Mouse (Mus musculus): ENCODE results near the gene Usf1. TPM values are rescaled to one million over a fixed set of nuclear protein-coding genes. Genes with fewer than 3 reads are reported as not detected.

The Usf1 gene
- polyA plus RNA-seq, 1 experiment = 106 TPM

- Histone ChIP-seq H3K4me3 (peak overlapping the region; percentile 81), H3K27me3 (ENCODE audit: control insufficient read depth, insufficient read depth, insufficient read length) (no peaks in the 10 kb centered on the region), H3K79me2 (ENCODE audit: control insufficient read depth, insufficient read depth) (peaks cover 36% of the 10 kb centered on the region), H3K4me2 (ENCODE audit: low read depth) (peak overlapping the region; percentile 56), H3K36me3 (ENCODE audit: control insufficient read depth, insufficient read depth) (no peaks in the 10 kb centered on the region), H3ac (ENCODE audit: control insufficient read depth, insufficient read length) (no peak overlapping the region)
- no peak for TF ChIP-seq MYOD1 (IDR thresholded peaks at IDR 0.05; ENCODE audit: control insufficient read depth in 1 of 3, insufficient read length in 2 of 3, low read depth in 2 of 3)
- no peak for TF ChIP-seq POLR2A (IDR thresholded peaks at IDR 0.05; ENCODE audit: insufficient read length, low read depth)
- no peak for TF ChIP-seq MYOG (IDR thresholded peaks at IDR 0.05; ENCODE audit: control insufficient read depth in 1 of 3, insufficient read depth in 1 of 3, insufficient read length in 2 of 3, low read depth in 2 of 3)
- TF ChIP-seq TCF3 (IDR thresholded peaks at IDR 0.05; ENCODE audit: insufficient read length, low read depth) = no peak
- no peak for TF ChIP-seq USF1 (IDR thresholded peaks at IDR 0.05; ENCODE audit: low read depth)
- TF ChIP-seq REST (IDR thresholded peaks at IDR 0.05; ENCODE audit: insufficient read depth, insufficient read length) = no peak
- TF ChIP-seq MAX (IDR thresholded peaks at IDR 0.05; ENCODE audit: low read depth) = no peak
- no peak for TF ChIP-seq E2F4 (IDR thresholded peaks at IDR 0.05; ENCODE audit: insufficient read depth)
- TF ChIP-seq SRF (IDR thresholded peaks at IDR 0.05; ENCODE audit: control insufficient read depth, insufficient read length, low read depth) = no peak
- no peak for TF ChIP-seq POLR2AphosphoS2 (IDR thresholded peaks at IDR 0.05; ENCODE audit: insufficient read length, low read depth)
- no peak for TF ChIP-seq TCF12 (IDR thresholded peaks at IDR 0.05; ENCODE audit: insufficient read depth, poor library complexity, severe bottlenecking)
- TF ChIP-seq CEBPB (IDR thresholded peaks at IDR 0.05; ENCODE audit: insufficient read depth, poor library complexity, severe bottlenecking) = no peak
Observed at GRCm38 (mm10) chr1:171410231-171410630, 882 bp upstream of the Usf1 start.

GRCm38 (mm10) chr1:171411492-171411941, 404 bp downstream of the Usf1 start:
- peaks cover 37% of the 10 kb centered on the region for H3K79me2 ChIP-seq (ENCODE audit: control insufficient read depth, insufficient read depth)
- H3K4me3 ChIP-seq = peak overlapping the region; percentile 81
- H3K36me3 ChIP-seq (ENCODE audit: control insufficient read depth, insufficient read depth) = peaks cover 7% of the 10 kb centered on the region
- H3K4me2 ChIP-seq (ENCODE audit: low read depth) = peak overlapping the region; percentile 75
- no peaks in the 10 kb centered on the region for H3K27me3 ChIP-seq (ENCODE audit: control insufficient read depth, insufficient read depth, insufficient read length)
- TF ChIP-seq POLR2AphosphoS2 (IDR thresholded peaks at IDR 0.05; ENCODE audit: insufficient read length, low read depth) = no peak
- no peak for TF ChIP-seq TCF3 (IDR thresholded peaks at IDR 0.05; ENCODE audit: insufficient read length, low read depth)
- peak in 1 of 3 experiments; percentile 27 for TF ChIP-seq MYOG (IDR thresholded peaks at IDR 0.05; ENCODE audit: control insufficient read depth in 1 of 3, insufficient read depth in 1 of 3, insufficient read length in 2 of 3, low read depth in 2 of 3)
- peak overlapping the region; percentile 69 for H3ac ChIP-seq (ENCODE audit: control insufficient read depth, insufficient read length)

GRCm38 (mm10) chr1:171412001-171412441, 908 bp downstream of the Usf1 start:
- peaks cover 9% of the 10 kb centered on the region for H3K36me3 ChIP-seq (ENCODE audit: control insufficient read depth, insufficient read depth)
- peaks cover 37% of the 10 kb centered on the region for H3K79me2 ChIP-seq (ENCODE audit: control insufficient read depth, insufficient read depth)
- H3ac ChIP-seq (ENCODE audit: control insufficient read depth, insufficient read length) = peak overlapping the region; percentile 69
- TF ChIP-seq POLR2AphosphoS2 (IDR thresholded peaks at IDR 0.05; ENCODE audit: insufficient read length, low read depth) (peak; percentile 45), MAX (IDR thresholded peaks at IDR 0.05; ENCODE audit: low read depth) (no peak), MYOD1 (IDR thresholded peaks at IDR 0.05; ENCODE audit: control insufficient read depth in 1 of 3, insufficient read length in 2 of 3, low read depth in 2 of 3) (peak in 1 of 3 experiments; percentile 47), MYOG (IDR thresholded peaks at IDR 0.05; ENCODE audit: control insufficient read depth in 1 of 3, insufficient read depth in 1 of 3, insufficient read length in 2 of 3, low read depth in 2 of 3) (peak in 1 of 3 experiments; percentile 71)
- peak overlapping the region; percentile 81 for H3K4me3 ChIP-seq
- no peaks in the 10 kb centered on the region for H3K27me3 ChIP-seq (ENCODE audit: control insufficient read depth, insufficient read depth, insufficient read length)
- peak overlapping the region; percentile 75 for H3K4me2 ChIP-seq (ENCODE audit: low read depth)

- no peaks in the 10 kb centered on the region for H3K27me3 ChIP-seq (ENCODE audit: control insufficient read depth, insufficient read depth, insufficient read length)
- peaks cover 9% of the 10 kb centered on the region for H3K36me3 ChIP-seq (ENCODE audit: control insufficient read depth, insufficient read depth)
- TF ChIP-seq MAX (IDR thresholded peaks at IDR 0.05; ENCODE audit: low read depth) (no peak), USF1 (IDR thresholded peaks at IDR 0.05; ENCODE audit: low read depth) (no peak), REST (IDR thresholded peaks at IDR 0.05; ENCODE audit: insufficient read depth, insufficient read length) (no peak), MYOD1 (IDR thresholded peaks at IDR 0.05; ENCODE audit: control insufficient read depth in 1 of 3, insufficient read length in 2 of 3, low read depth in 2 of 3) (no peak), TCF12 (IDR thresholded peaks at IDR 0.05; ENCODE audit: insufficient read depth, poor library complexity, severe bottlenecking) (no peak), TCF3 (IDR thresholded peaks at IDR 0.05; ENCODE audit: insufficient read length, low read depth) (no peak), POLR2A (IDR thresholded peaks at IDR 0.05; ENCODE audit: insufficient read length, low read depth) (no peak), POLR2AphosphoS2 (IDR thresholded peaks at IDR 0.05; ENCODE audit: insufficient read length, low read depth) (no peak), E2F4 (IDR thresholded peaks at IDR 0.05; ENCODE audit: insufficient read depth) (no peak), SRF (IDR thresholded peaks at IDR 0.05; ENCODE audit: control insufficient read depth, insufficient read length, low read depth) (no peak), MYOG (IDR thresholded peaks at IDR 0.05; ENCODE audit: control insufficient read depth in 1 of 3, insufficient read depth in 1 of 3, insufficient read length in 2 of 3, low read depth in 2 of 3) (no peak), CEBPB (IDR thresholded peaks at IDR 0.05; ENCODE audit: insufficient read depth, poor library complexity, severe bottlenecking) (no peak)
- peak overlapping the region; percentile 81 for H3K4me3 ChIP-seq
- H3K79me2 ChIP-seq (ENCODE audit: control insufficient read depth, insufficient read depth) = peaks cover 37% of the 10 kb centered on the region
- peak overlapping the region; percentile 75 for H3K4me2 ChIP-seq (ENCODE audit: low read depth)
- no peak overlapping the region for H3ac ChIP-seq (ENCODE audit: control insufficient read depth, insufficient read length)
Observed at GRCm38 (mm10) chr1:171412446-171412845, 1.3 kb downstream of the Usf1 start.

- no peaks in the 10 kb centered on the region for H3K27me3 ChIP-seq (ENCODE audit: control insufficient read depth, insufficient read depth, insufficient read length)
- no peak overlapping the region for H3K4me2 ChIP-seq (ENCODE audit: low read depth)
- TF ChIP-seq MAX (IDR thresholded peaks at IDR 0.05; ENCODE audit: low read depth) (no peak), USF1 (IDR thresholded peaks at IDR 0.05; ENCODE audit: low read depth) (no peak), CEBPB (IDR thresholded peaks at IDR 0.05; ENCODE audit: insufficient read depth, poor library complexity, severe bottlenecking) (no peak), SRF (IDR thresholded peaks at IDR 0.05; ENCODE audit: control insufficient read depth, insufficient read length, low read depth) (no peak), TCF12 (IDR thresholded peaks at IDR 0.05; ENCODE audit: insufficient read depth, poor library complexity, severe bottlenecking) (no peak), E2F4 (IDR thresholded peaks at IDR 0.05; ENCODE audit: insufficient read depth) (no peak), TCF3 (IDR thresholded peaks at IDR 0.05; ENCODE audit: insufficient read length, low read depth) (no peak)
- peaks cover 37% of the 10 kb centered on the region for H3K79me2 ChIP-seq (ENCODE audit: control insufficient read depth, insufficient read depth)
- no peak overlapping the region for H3ac ChIP-seq (ENCODE audit: control insufficient read depth, insufficient read length)
- peaks cover 9% of the 10 kb centered on the region for H3K36me3 ChIP-seq (ENCODE audit: control insufficient read depth, insufficient read depth)
- no peak overlapping the region for H3K4me3 ChIP-seq
Observed at GRCm38 (mm10) chr1:171413608-171414007, 2.5 kb downstream of the Usf1 start.
